Mouse (Mus musculus) heart, embryonic 10.5 days (tissue): ENCODE results near the gene Dgkd. TPM values are rescaled to one million over a fixed set of nuclear protein-coding genes. Genes with fewer than 3 reads are reported as not detected.

Source experiments
- DNase-seq: peaks from one replicate; pipeline ENCODE4 v3.0.0-alpha.2; 2017; ENCODE audit warnings: low spot score
- H3K27ac ChIP-seq: fragments of 300-500 bp; sonication (generic); 2 replicates; pipeline ENCODE4 v1.5.1; 2016; ENCODE audit warnings: mild to moderate bottlenecking
- H3K27me3 ChIP-seq: fragments of 300-500 bp; sonication (generic); 2 replicates; pipeline ENCODE4 v1.6.1; 2016; ENCODE audit warnings: mild to moderate bottlenecking; ENCODE audit not compliant: poor library complexity, insufficient read depth, severe bottlenecking
- H3K36me3 ChIP-seq: fragments of 300-500 bp; sonication (generic); 2 replicates; pipeline ENCODE4 v1.6.1; 2016; ENCODE audit warnings: mild to moderate bottlenecking, moderate library complexity
- H3K4me1 ChIP-seq: fragments of 300-500 bp; sonication (generic); 2 replicates; pipeline ENCODE4 v1.6.1; 2016; ENCODE audit warnings: mild to moderate bottlenecking
- H3K4me3 ChIP-seq: fragments of 300-500 bp; sonication (generic); 2 replicates; pipeline ENCODE4 v1.5.1; 2016; ENCODE audit warnings: mild to moderate bottlenecking, moderate library complexity
- H3K9me3 ChIP-seq: fragments of 300-500 bp; sonication (generic); 2 replicates; pipeline ENCODE4 v1.6.1; 2016; ENCODE audit warnings: mild to moderate bottlenecking, moderate library complexity
- WGBS: fragments of 180-500 bp; shearing (Covaris S2); methylation state at CpG from one replicate; pipeline ENCODE4 v1.1.7; 2016; 5-methylcytosine and 5-hydroxymethylcytosine counted together
- polyA plus RNA-seq: library from polyadenylated mRNA; unstranded; fragments of >200 nt; fragmentation: Nextera tagmentation; extraction: Ambion mirVana; gene quantifications from 2 replicates; pipeline ENCODE4 v1.2.1, GENCODE M21; 2016

The Dgkd gene
- polyA plus RNA-seq, 1 experiment from 2014 or later, result 26.6 TPM

- whole genome bisulfite sequencing, result 60% methylated on average over 6 of the region's 6 CpGs
- H3K27me3 ChIP-seq, result no peaks in the 10 kb centered on the region
These were observed 47.9 kb downstream of the Dgkd start for GRCm38 (mm10) chr1:87900979-87901378.

GRCm38 (mm10) chr1:87902186-87902585 lies 49.1 kb downstream of the Dgkd start:
- no peak for DNase-seq
- Histone ChIP-seq H3K9me3 (no peaks in the 10 kb centered on the region), H3K27ac (no peak overlapping the region), H3K4me1 (peaks cover 17% of the 10 kb centered on the region), H3K4me3 (no peak overlapping the region), H3K27me3 (no peaks in the 10 kb centered on the region), H3K36me3 (no peaks in the 10 kb centered on the region)

More at GRCm38 (mm10) chr1:87900979-87901378, 47.9 kb downstream of the Dgkd start:
- Histone ChIP-seq H3K36me3 (no peaks in the 10 kb centered on the region), H3K9me3 (no peaks in the 10 kb centered on the region), H3K4me3 (no peak overlapping the region), H3K4me1 (peaks cover 17% of the 10 kb centered on the region), H3K27ac (peak overlapping the region; percentile 57)
- no peak for DNase-seq

GRCm38 (mm10) chr1:87906361-87906956 lies 53.4 kb downstream of the Dgkd start:
- DNase-seq, result no peak
- peaks cover 8% of the 10 kb centered on the region for H3K4me1 ChIP-seq
- 84% methylated on average over 5 of the region's 5 CpGs for WGBS
- H3K27ac ChIP-seq, result no peak overlapping the region
- no peaks in the 10 kb centered on the region for H3K27me3 ChIP-seq
- peaks cover 8% of the 10 kb centered on the region; the same call in 1 of the 2 replicates for H3K36me3 ChIP-seq
- H3K9me3 ChIP-seq, result no peaks in the 10 kb centered on the region
- H3K4me3 ChIP-seq, result no peak overlapping the region

- Histone ChIP-seq H3K36me3 (peaks cover 8% of the 10 kb centered on the region; the same call in 1 of the 2 replicates), H3K27ac (no peak overlapping the region), H3K4me1 (peaks cover 9% of the 10 kb centered on the region), H3K9me3 (no peaks in the 10 kb centered on the region), H3K4me3 (no peak overlapping the region), H3K27me3 (no peaks in the 10 kb centered on the region)
- WGBS, result 82% methylated on average over 2 of the region's 2 CpGs
- DNase-seq, result no peak
These were observed 54.9 kb downstream of the Dgkd start for GRCm38 (mm10) chr1:87908006-87908405.

DNA sequence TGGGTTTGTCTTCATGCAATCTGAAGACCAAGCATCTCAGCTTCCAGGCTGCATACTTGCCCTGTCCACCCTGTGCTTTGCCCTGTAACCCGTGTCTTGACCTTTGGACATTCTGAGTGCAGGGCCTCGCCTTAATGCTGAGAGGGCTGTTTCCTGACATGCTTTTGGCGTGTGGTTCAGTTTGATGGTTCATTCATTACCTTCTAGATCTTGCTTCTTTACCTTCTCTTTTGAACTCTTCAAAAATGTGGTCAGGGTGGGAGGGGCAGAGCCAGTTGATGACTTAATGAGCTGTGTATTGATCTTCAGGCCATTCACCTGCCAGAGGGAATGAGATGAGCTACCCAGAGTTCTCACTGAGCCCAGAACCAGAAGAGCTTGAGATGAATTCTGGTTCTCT lies 55.6 kb downstream of the Dgkd start:
- Histone ChIP-seq H3K36me3 (peaks cover 8% of the 10 kb centered on the region; the same call in 1 of the 2 replicates), H3K4me3 (no peak overlapping the region), H3K4me1 (peaks cover 9% of the 10 kb centered on the region), H3K27ac (no peak overlapping the region), H3K27me3 (no peaks in the 10 kb centered on the region), H3K9me3 (no peaks in the 10 kb centered on the region)
- WGBS, result 84% methylated on average over 3 of the region's 3 CpGs
- DNase-seq, result no peak

DNA sequence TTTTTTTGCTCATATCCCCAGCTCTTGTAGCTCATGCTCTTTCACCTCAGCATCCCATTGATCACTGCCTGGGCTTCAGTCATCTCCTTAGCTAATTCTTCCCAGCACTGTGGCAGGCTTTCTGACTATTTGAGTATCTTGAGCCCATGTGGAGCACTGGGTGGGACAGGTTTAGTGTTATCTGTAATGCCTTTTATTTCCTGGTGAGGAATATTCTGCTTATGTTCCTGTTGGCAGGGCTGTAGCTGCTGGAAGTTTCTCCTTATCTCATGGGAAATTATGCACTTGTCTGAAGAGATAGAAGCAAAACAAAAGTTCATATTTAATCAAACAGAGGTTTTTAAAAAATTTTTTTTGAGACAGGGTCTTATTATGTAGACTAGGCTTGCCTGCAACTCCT lies 56.5 kb downstream of the Dgkd start:
- no peak for DNase-seq
- Histone ChIP-seq H3K36me3 (peaks cover 8% of the 10 kb centered on the region; the same call in 1 of the 2 replicates), H3K27me3 (no peaks in the 10 kb centered on the region), H3K4me1 (peaks cover 9% of the 10 kb centered on the region), H3K4me3 (no peak overlapping the region), H3K27ac (no peak overlapping the region), H3K9me3 (no peaks in the 10 kb centered on the region)

DNA sequence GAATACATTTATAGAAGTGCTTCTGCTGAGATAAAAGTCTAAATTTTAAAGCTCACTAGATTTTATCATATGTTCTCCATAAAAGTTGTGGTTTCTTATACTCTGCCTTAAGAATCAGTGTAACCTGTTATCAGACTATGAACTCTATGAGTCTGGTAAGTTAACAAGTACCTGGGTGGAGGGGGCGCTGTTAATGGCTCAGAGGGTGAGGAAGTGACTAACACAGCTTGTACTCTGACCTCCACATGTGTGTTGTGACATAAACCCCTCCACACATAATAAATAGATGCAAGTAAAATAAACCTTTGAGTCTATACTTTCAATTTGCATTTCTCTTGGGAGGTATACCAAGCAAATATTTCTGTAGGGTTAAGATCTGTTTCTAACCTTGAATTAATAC lies 57.3 kb downstream of the Dgkd start:
- Histone ChIP-seq H3K36me3 (peaks cover 14% of the 10 kb centered on the region; the same call in 1 of the 2 replicates), H3K27me3 (no peaks in the 10 kb centered on the region), H3K4me1 (peaks cover 9% of the 10 kb centered on the region), H3K27ac (no peak overlapping the region), H3K4me3 (no peak overlapping the region), H3K9me3 (no peaks in the 10 kb centered on the region)
- 88% methylated on average over 1 of the region's 1 CpGs for WGBS
- DNase-seq, result no peak

DNA sequence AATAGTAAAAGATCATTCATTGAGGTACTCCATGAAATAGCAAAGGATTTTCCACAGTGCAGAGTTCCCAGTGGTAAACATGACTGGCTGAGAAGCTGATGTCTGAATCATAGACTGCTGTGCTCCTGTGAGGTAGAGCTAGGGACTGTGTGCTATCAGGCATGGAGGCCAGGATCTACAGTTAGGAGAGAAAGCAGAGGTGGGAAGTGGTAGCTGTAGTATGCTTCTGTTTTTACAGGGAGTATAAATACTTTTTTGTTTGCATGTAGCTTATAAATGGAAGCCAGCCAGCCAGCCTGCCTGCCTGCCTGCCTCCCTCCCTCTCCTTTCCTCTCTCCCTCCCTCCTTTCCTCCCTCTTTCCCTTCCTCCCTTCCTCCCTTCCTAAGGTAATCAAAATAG lies 60.3 kb downstream of the Dgkd start:
- Histone ChIP-seq H3K9me3 (no peaks in the 10 kb centered on the region), H3K4me1 (peaks cover 15% of the 10 kb centered on the region), H3K27me3 (no peaks in the 10 kb centered on the region), H3K36me3 (peaks cover 38% of the 10 kb centered on the region), H3K27ac (no peak overlapping the region), H3K4me3 (no peak overlapping the region)
- no peak for DNase-seq

- no peak overlapping the region for H3K27ac ChIP-seq
- no peak overlapping the region for H3K4me3 ChIP-seq
- peaks cover 60% of the 10 kb centered on the region for H3K36me3 ChIP-seq
- DNase-seq, result no peak
- H3K27me3 ChIP-seq, result no peaks in the 10 kb centered on the region
- no peaks in the 10 kb centered on the region for H3K9me3 ChIP-seq
- 93% methylated on average over 3 of the region's 3 CpGs for WGBS
- H3K4me1 ChIP-seq, result peaks cover 7% of the 10 kb centered on the region; the same call in 1 of the 2 replicates
These were observed 64.3 kb downstream of the Dgkd start for GRCm38 (mm10) chr1:87917361-87917760.

- Histone ChIP-seq H3K4me1 (peaks cover 7% of the 10 kb centered on the region; the same call in 1 of the 2 replicates), H3K4me3 (no peak overlapping the region), H3K36me3 (peaks cover 60% of the 10 kb centered on the region), H3K27me3 (no peaks in the 10 kb centered on the region), H3K27ac (no peak overlapping the region), H3K9me3 (no peaks in the 10 kb centered on the region)
- DNase-seq, result no peak
- 84% methylated on average over 2 of the region's 2 CpGs for WGBS
These were observed 65.0 kb downstream of the Dgkd start for GRCm38 (mm10) chr1:87918061-87918460.

DNA sequence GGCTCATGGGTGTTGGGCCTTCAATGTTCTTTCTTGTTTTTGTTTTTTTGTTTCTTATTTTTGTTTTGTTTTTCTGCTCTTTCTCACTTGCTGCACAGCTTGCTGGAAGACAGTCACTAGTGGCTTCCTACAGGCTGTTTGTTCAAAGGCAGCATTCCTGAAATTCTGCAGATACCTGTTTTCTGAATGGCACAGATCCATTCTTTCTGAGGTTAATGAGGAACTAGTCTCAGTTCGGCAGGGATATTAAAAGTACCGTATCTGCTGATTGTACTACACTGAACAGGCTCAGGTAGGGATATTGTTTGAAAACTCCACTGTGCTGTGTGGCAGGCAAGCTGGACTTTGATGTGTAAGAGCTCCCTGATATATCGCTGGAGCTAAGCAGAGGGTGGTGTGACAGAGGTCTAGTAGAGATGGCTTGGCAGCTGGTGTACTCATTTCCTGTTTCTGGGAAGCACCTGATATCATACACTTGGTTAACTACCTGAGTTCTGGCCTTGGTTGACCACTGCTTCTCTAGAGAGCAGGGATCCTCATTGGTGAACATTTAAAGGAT lies 67.0 kb downstream of the Dgkd start:
- no peak for DNase-seq
- no peak overlapping the region for H3K27ac ChIP-seq
- WGBS, result 71% methylated on average over 3 of the region's 3 CpGs
- H3K4me3 ChIP-seq, result no peak overlapping the region
- no peaks in the 10 kb centered on the region for H3K27me3 ChIP-seq
- H3K9me3 ChIP-seq, result no peaks in the 10 kb centered on the region
- peaks cover 7% of the 10 kb centered on the region; the same call in 1 of the 2 replicates for H3K4me1 ChIP-seq
- peaks cover 74% of the 10 kb centered on the region for H3K36me3 ChIP-seq

- no peak for DNase-seq
- no peaks in the 10 kb centered on the region for H3K27me3 ChIP-seq
- no peak overlapping the region for H3K27ac ChIP-seq
- H3K9me3 ChIP-seq, result no peaks in the 10 kb centered on the region
- no peak overlapping the region for H3K4me3 ChIP-seq
- peaks cover 2% of the 10 kb centered on the region; the same call in 1 of the 2 replicates for H3K4me1 ChIP-seq
- WGBS, result 52% methylated on average over 1 of the region's 1 CpGs
- H3K36me3 ChIP-seq, result peaks cover 78% of the 10 kb centered on the region
These were observed 69.6 kb downstream of the Dgkd start for GRCm38 (mm10) chr1:87922666-87923065.

DNA sequence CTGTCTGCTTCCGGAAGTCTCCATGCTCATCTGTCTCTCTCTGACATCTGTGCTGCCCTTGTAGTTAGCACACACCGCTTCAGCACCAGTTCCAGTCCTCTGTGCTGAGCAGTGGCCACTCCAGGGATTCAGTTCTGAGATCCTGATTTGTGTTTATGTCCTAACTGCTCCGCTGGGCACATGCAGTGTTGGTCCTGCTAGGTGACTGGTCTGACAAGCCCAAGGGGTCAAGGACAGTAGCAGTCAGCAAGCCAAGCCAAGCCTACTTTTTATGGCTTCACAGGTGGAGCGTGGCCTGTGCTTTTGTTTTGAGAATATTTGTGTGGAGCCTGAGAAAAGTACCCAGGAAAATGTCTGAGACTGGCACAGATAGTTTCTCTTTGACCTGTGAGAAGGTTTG lies 71.8 kb downstream of the Dgkd start:
- Histone ChIP-seq H3K27me3 (no peaks in the 10 kb centered on the region), H3K27ac (no peak overlapping the region), H3K36me3 (peaks cover 74% of the 10 kb centered on the region), H3K4me3 (no peak overlapping the region), H3K9me3 (no peaks in the 10 kb centered on the region), H3K4me1 (no peaks in the 10 kb centered on the region)
- whole genome bisulfite sequencing, result 88% methylated on average over 4 of the region's 4 CpGs
- DNase-seq, result no peak

DNA sequence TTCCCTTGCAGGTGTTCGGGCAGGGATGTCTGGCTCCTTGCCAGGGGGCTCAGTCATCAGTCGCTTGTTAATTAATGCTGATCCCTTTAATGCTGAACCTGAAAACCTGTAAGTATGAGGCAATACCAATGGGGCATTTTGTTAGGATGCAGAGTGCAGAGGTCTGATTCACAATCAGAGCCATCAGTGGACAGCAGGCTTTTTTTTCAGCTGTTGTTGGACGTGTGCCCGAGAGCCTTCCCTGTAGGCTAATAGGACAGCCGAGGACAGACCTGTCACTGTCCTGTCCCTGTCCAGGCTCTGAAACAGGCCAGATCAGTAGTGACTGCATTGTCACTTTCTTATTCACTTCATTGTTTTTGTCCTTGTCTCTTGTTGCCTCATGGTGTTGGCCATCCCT lies 76.6 kb downstream of the Dgkd start:
- H3K36me3 ChIP-seq, result peaks cover 85% of the 10 kb centered on the region
- WGBS, result 68% methylated on average over 5 of the region's 5 CpGs
- H3K4me3 ChIP-seq, result no peak overlapping the region

More for the DNA sequence above, 76.6 kb downstream of the Dgkd start:
- no peaks in the 10 kb centered on the region for H3K4me1 ChIP-seq
- no peak for DNase-seq
- no peak overlapping the region for H3K27ac ChIP-seq
- H3K27me3 ChIP-seq, result no peaks in the 10 kb centered on the region
- no peaks in the 10 kb centered on the region for H3K9me3 ChIP-seq
